Mouse (Mus musculus) liver, embryonic 14.5 days (tissue): ENCODE results near the gene Thsd4. TPM values are rescaled to one million over a fixed set of nuclear protein-coding genes. Genes with fewer than 3 reads are reported as not detected.

Experiments
- ATAC-seq: fragments of 200-750 bp; cut with Nextera tagmentation; 2 replicates; pipeline ENCODE4 v1.8.0; 2017; ENCODE audit warnings: moderate number of reproducible peaks, mild to moderate bottlenecking, moderate library complexity; ENCODE audit not compliant: insufficient read depth
- DNase-seq, 3 experiments: peaks; one replicate each; pipeline ENCODE4 v3.0.0-alpha.2; 2012 to 2013; ENCODE audit warnings: low read depth in 3 of 3, low spot score in 3 of 3
- H3K27ac ChIP-seq: fragments of 300-500 bp; sonication (generic); 2 replicates; pipeline ENCODE4 v1.5.1; 2014; ENCODE audit warnings: moderate library complexity, mild to moderate bottlenecking, control low read depth, inconsistent platforms
- H3K27me3 ChIP-seq: fragments of 300-500 bp; sonication (generic); 2 replicates; pipeline ENCODE4 v1.6.1; 2014; ENCODE audit warnings: mild to moderate bottlenecking, low read length, moderate library complexity; ENCODE audit not compliant: control insufficient read depth, insufficient read depth
- H3K36me3 ChIP-seq: fragments of 300-500 bp; sonication (generic); replicated peaks from 2 replicates; pipeline ENCODE4 v1.6.1; 2014; ENCODE audit warnings: low read depth; ENCODE audit not compliant: control insufficient read depth, insufficient read depth
- H3K4me1 ChIP-seq, 2 experiments: fragments of 200-500 bp in 1 of 2; fragments of 300-500 bp in 1 of 2; sonication (generic) in 1 of 2; replicated peaks; 2 replicates each; pipeline ENCODE4 v1.6.1; 2012 to 2014; ENCODE audit warnings: antibody characterized with exemption in 1 of 2, inconsistent platforms in 1 of 2, low read length in 1 of 2; ENCODE audit not compliant: control insufficient read depth in 2 of 2, insufficient read depth in 2 of 2
- H3K4me2 ChIP-seq: fragments of 300-500 bp; sonication (generic); 2 replicates; pipeline ENCODE4 v1.6.1; 2014; ENCODE audit warnings: low read depth, mild to moderate bottlenecking, control low read depth, moderate library complexity
- H3K4me3 ChIP-seq, 2 experiments: fragments of 200-500 bp in 1 of 2; fragments of 300-500 bp in 1 of 2; sonication (generic) in 1 of 2; 2 replicates each; pipeline ENCODE4 v1.5.1; 2012 to 2014; ENCODE audit warnings: low read depth in 2 of 2, low read length in 2 of 2, mild to moderate bottlenecking in 2 of 2, control low read depth in 1 of 2, inconsistent platforms in 1 of 2, moderate library complexity in 1 of 2; ENCODE audit not compliant: insufficient read depth in 1 of 2
- H3K9ac ChIP-seq: fragments of 300-500 bp; sonication (generic); replicated peaks from 2 replicates; pipeline ENCODE4 v1.6.1; 2014; ENCODE audit warnings: mild to moderate bottlenecking, control low read depth, moderate library complexity
- H3K9me3 ChIP-seq: fragments of 300-500 bp; sonication (generic); 2 replicates; pipeline ENCODE4 v1.6.1; 2016; ENCODE audit warnings: low read length, mixed read lengths; ENCODE audit not compliant: control insufficient read depth
- CTCF ChIP-seq: IDR thresholded peaks from 2 replicates; pipeline ENCODE4 v1.5.1; 2016; ENCODE audit warnings: antibody characterized with exemption, low read depth, control low read depth
- EP300 ChIP-seq: IDR thresholded peaks from 2 replicates; pipeline ENCODE4 v1.6.1; 2016; ENCODE audit warnings: antibody characterized with exemption, low read depth
- WGBS: fragments of 180-500 bp; shearing (Covaris S2); extraction: QIAGEN DNeasy Blood & Tissue Kit; methylation state at CpG from one replicate; pipeline ENCODE4 v1.1.7; 2014; ENCODE audit not compliant: insufficient replicate concordance; 5-methylcytosine and 5-hydroxymethylcytosine counted together
- polyA plus RNA-seq, 2 experiments: library from polyadenylated mRNA; depleted of rRNA in 1 of 2; stranded (reverse) in 1 of 2; unstranded in 1 of 2; fragments of >200 nt; fragmentation: Nextera tagmentation in 1 of 2; extraction: Ambion mirVana in 1 of 2; gene quantifications; 2 replicates each; pipeline versions ENCODE4 v1.2.1 to v1.2.3; 2012 to 2014

The Thsd4 gene
- polyA plus RNA-seq, 2 experiments: 0.43 to 0.48 TPM

- no peak overlapping the region for H3K9ac ChIP-seq
- TF ChIP-seq EP300 (no peak), CTCF (no peak)
- WGBS: 72% methylated on average over 15 of the region's 15 CpGs
- H3K4me2 ChIP-seq: no peak overlapping the region
- peaks cover 14 to 32% of the 10 kb centered on the region in 2 experiments for H3K4me1 ChIP-seq
- ATAC-seq (no peak), DNase-seq (no peak)
- no peak overlapping the region for H3K4me3 ChIP-seq
- H3K9me3 ChIP-seq: no peaks in the 10 kb centered on the region
- no peaks in the 10 kb centered on the region for H3K36me3 ChIP-seq
- no peak overlapping the region for H3K27ac ChIP-seq
- H3K27me3 ChIP-seq: no peaks in the 10 kb centered on the region
These were observed 255.1 kb downstream of the Thsd4 start for GRCm38 (mm10) chr9:60266583-60267272.

- DNase-seq (no peak), ATAC-seq (no peak)
- WGBS: 41% methylated on average over 10 of the region's 10 CpGs
- H3K36me3 ChIP-seq: no peaks in the 10 kb centered on the region
- no peak overlapping the region for H3K4me2 ChIP-seq
- no peaks in the 10 kb centered on the region for H3K27me3 ChIP-seq
- H3K9me3 ChIP-seq: no peaks in the 10 kb centered on the region
- TF ChIP-seq EP300 (no peak), CTCF (no peak)
- H3K9ac ChIP-seq: no peak overlapping the region
- H3K4me3 ChIP-seq: no peak overlapping the region
- H3K4me1 ChIP-seq: peaks cover 11 to 30% of the 10 kb centered on the region in 2 experiments
- no peak overlapping the region for H3K27ac ChIP-seq
These were observed 257.1 kb downstream of the Thsd4 start for GRCm38 (mm10) chr9:60264586-60265325.

GRCm38 (mm10) chr9:60262515-60263140 lies 259.2 kb downstream of the Thsd4 start:
- Histone ChIP-seq H3K4me3 (no peak overlapping the region), H3K27me3 (no peaks in the 10 kb centered on the region), H3K4me2 (peak overlapping the region; percentile 19), H3K9me3 (no peaks in the 10 kb centered on the region), H3K4me1 (peaks cover 4 to 33% of the 10 kb centered on the region in 2 experiments), H3K36me3 (no peaks in the 10 kb centered on the region), H3K27ac (no peak overlapping the region), H3K9ac (no peak overlapping the region)
- DNase-seq: peak in 1 of 3 experiments; percentile 49
- TF ChIP-seq CTCF (no peak), EP300 (peak; percentile 27)
- peak; percentile 79 for ATAC-seq
- 21% methylated on average over 6 of the region's 6 CpGs for WGBS

GRCm38 (mm10) chr9:60259626-60260025 lies 262.2 kb downstream of the Thsd4 start:
- TF ChIP-seq EP300 (no peak), CTCF (no peak)
- H3K9ac ChIP-seq: no peak overlapping the region
- WGBS: 75% methylated on average over 13 of the region's 13 CpGs
- no peak overlapping the region for H3K4me2 ChIP-seq
- H3K36me3 ChIP-seq: no peaks in the 10 kb centered on the region
- DNase-seq (no peak), ATAC-seq (no peak)
- peaks cover 4 to 38% of the 10 kb centered on the region in 2 experiments for H3K4me1 ChIP-seq
- H3K27me3 ChIP-seq: no peaks in the 10 kb centered on the region
- no peaks in the 10 kb centered on the region for H3K9me3 ChIP-seq
- H3K27ac ChIP-seq: no peak overlapping the region
- no peak overlapping the region for H3K4me3 ChIP-seq

GRCm38 (mm10) chr9:60251765-60252164 lies 270.1 kb downstream of the Thsd4 start:
- Histone ChIP-seq H3K27ac (no peak overlapping the region), H3K4me3 (no peak overlapping the region), H3K4me1 (peaks cover 0 to 7% of the 10 kb centered on the region in 2 experiments; a peak in 2 of 4 replicates), H3K9ac (no peak overlapping the region), H3K27me3 (no peaks in the 10 kb centered on the region), H3K36me3 (no peaks in the 10 kb centered on the region), H3K4me2 (no peak overlapping the region), H3K9me3 (no peaks in the 10 kb centered on the region)
- DNase-seq (no peak), ATAC-seq (no peak)
- WGBS: 55% methylated on average over 3 of the region's 3 CpGs
- TF ChIP-seq CTCF: peak; percentile 67
- TF ChIP-seq EP300: no peak
